Mouse (Mus musculus) ES-E14 (cell line): ENCODE data around the gene Frs3. TPM values are rescaled to one million over a fixed set of nuclear protein-coding genes. Genes with fewer than 3 reads are reported as not detected.

Experiments used
- DNase-seq: peaks from one replicate; pipeline ENCODE4 v3.0.0-alpha.2; 2013; ENCODE audit warnings: low read depth, low spot score
- H3K27ac ChIP-seq: 2 replicates; pipeline ENCODE4 v1.5.1; 2012; ENCODE audit warnings: low read depth, mild to moderate bottlenecking, low read length, moderate library complexity, mixed read lengths; ENCODE audit not compliant: poor library complexity, insufficient read depth, severe bottlenecking
- H3K36me3 ChIP-seq: 2 replicates; pipeline ENCODE4 v1.6.1; 2012; ENCODE audit warnings: mild to moderate bottlenecking, low read length, moderate library complexity, mixed read lengths; ENCODE audit not compliant: control insufficient read depth, poor library complexity, insufficient read depth, severe bottlenecking
- H3K4me1 ChIP-seq, 2 experiments: fragments of 150-350 bp in 1 of 2; sonication (generic) in 1 of 2; 2 replicates each; pipeline ENCODE4 v1.6.1; 2012; ENCODE audit warnings: low read length in 2 of 2, mild to moderate bottlenecking in 1 of 2, mixed read lengths in 1 of 2; ENCODE audit not compliant: control insufficient read depth in 2 of 2, insufficient read depth in 2 of 2, poor library complexity in 1 of 2
- H3K4me3 ChIP-seq, 2 experiments: fragments of 150-350 bp in 1 of 2; sonication (generic) in 1 of 2; 2 replicates each; pipeline ENCODE4 v1.5.1; 2012; ENCODE audit warnings: low read length in 2 of 2, low read depth in 1 of 2, mild to moderate bottlenecking in 1 of 2, mixed read lengths in 1 of 2; ENCODE audit not compliant: insufficient read depth in 1 of 2, poor library complexity in 1 of 2, severe bottlenecking in 1 of 2
- H3K9ac ChIP-seq: 2 replicates; pipeline ENCODE4 v1.6.1; 2012; ENCODE audit warnings: low read depth, mild to moderate bottlenecking, low read length, mixed read lengths; ENCODE audit not compliant: poor library complexity, insufficient read depth, severe bottlenecking
- H3K9me3 ChIP-seq: fragments of 150-350 bp; sonication (generic); 2 replicates; pipeline ENCODE4 v1.6.1; 2012; ENCODE audit warnings: low read depth, mild to moderate bottlenecking, low read length; ENCODE audit not compliant: control insufficient read depth, insufficient read depth
- CHD2 ChIP-seq: IDR thresholded peaks from 2 replicates; pipeline ENCODE4 v1.6.1; 2014; ENCODE audit warnings: mild to moderate bottlenecking, low read depth, low read length, inconsistent platforms
- HCFC1 ChIP-seq: IDR thresholded peaks from 2 replicates; pipeline ENCODE4 v1.6.1; 2012; ENCODE audit warnings: low read length, inconsistent platforms, borderline replicate concordance; ENCODE audit not compliant: insufficient read depth
- MAFK ChIP-seq: IDR thresholded peaks from 2 replicates; pipeline ENCODE4 v1.6.1; 2014; ENCODE audit warnings: mild to moderate bottlenecking, low read depth, low read length, inconsistent platforms; ENCODE audit not compliant: insufficient read depth
- ZC3H11A ChIP-seq: IDR thresholded peaks from 2 replicates; pipeline ENCODE4 v1.6.1; 2012; ENCODE audit warnings: low read depth, mild to moderate bottlenecking, inconsistent platforms, low read length, borderline replicate concordance
- ZNF384 ChIP-seq: IDR thresholded peaks from 2 replicates; pipeline ENCODE4 v1.6.1; 2012; ENCODE audit warnings: low read depth, low read length, inconsistent platforms
- in situ Hi-C, 2 experiments: fragments of 600-800 bp; cut with MboI; formaldehyde crosslinking; loops; one replicate each; pipeline ENCODE4 v1.15.1; 2025; ENCODE audit warnings: low sequenced_read_pairs in 2 of 2, inconsistent platforms in 1 of 2; ENCODE audit not compliant: unreplicated experiment in 2 of 2
- total RNA-seq: library from RNA; depleted of rRNA; stranded (reverse); fragments of 300-350 nt; gene quantifications from 2 replicates; pipeline ENCODE4 v1.2.3, GENCODE M21; 2012

The Frs3 gene
- total RNA-seq, 1 experiment, result 8.4 TPM

- H3K9me3 ChIP-seq, result no peaks in the 10 kb centered on the region
- no peak overlapping the region for H3K27ac ChIP-seq
- DNase-seq, result peak; percentile 72
- no peak overlapping the region for H3K9ac ChIP-seq
- peaks cover 2 to 14% of the 10 kb centered on the region in 2 experiments; a peak in 3 of 4 replicates for H3K4me1 ChIP-seq
- H3K36me3 ChIP-seq, result no peaks in the 10 kb centered on the region
- no peak overlapping the region for H3K4me3 ChIP-seq
- peak; percentile 48; the same call in 1 of the 2 replicates for TF ChIP-seq HCFC1
- no peak for TF ChIP-seq MAFK
- in situ Hi-C loops, result no loop called here
Observed at GRCm38 (mm10) chr17:47744746-47745368, 56.0 kb downstream of the Frs3 start.

- Histone ChIP-seq H3K4me1 (0 out of 4 replicates have a peak, but pooled peaks cover 0 to 2% of the 10 kb centered on the region in 2 experiments), H3K36me3 (no peaks in the 10 kb centered on the region), H3K9me3 (no peaks in the 10 kb centered on the region), H3K9ac (no peak overlapping the region), H3K4me3 (no peak overlapping the region), H3K27ac (no peak overlapping the region)
- in situ Hi-C loops, result no loop called here
- TF ChIP-seq HCFC1 (no peak), CHD2 (no peak), ZNF384 (no peak), MAFK (no peak), ZC3H11A (no peak)
- no peak for DNase-seq
Observed at GRCm38 (mm10) chr17:47748791-47749553, 60.1 kb downstream of the Frs3 start.

DNA sequence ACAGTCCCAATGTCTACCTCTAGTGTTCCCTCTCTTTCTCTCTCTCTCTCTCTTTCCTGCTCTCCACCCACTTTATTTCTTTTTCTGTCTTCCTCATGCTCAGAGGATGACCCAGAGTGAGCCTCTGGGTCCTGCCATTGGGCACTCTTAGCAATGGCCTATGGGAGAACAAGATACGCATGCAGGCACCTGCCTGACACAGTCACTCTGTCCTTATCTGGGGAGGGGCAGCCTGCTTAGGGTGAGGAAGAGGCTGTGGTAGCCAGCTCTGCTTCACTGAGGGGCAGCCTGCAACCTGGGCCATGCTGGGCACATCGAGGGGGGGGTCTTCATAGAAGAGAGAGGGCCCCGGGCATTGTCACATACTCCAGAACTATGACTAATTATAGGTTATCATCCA, 60.8 kb downstream of the Frs3 start:
- in situ Hi-C loops, result no loop called here
- TF ChIP-seq MAFK, result no peak
- no peak for TF ChIP-seq ZNF384
- H3K27ac ChIP-seq, result no peak overlapping the region
- H3K4me3 ChIP-seq, result no peak overlapping the region
- no peak overlapping the region for H3K9ac ChIP-seq
- no peaks in the 10 kb centered on the region for H3K4me1 ChIP-seq
- no peaks in the 10 kb centered on the region for H3K9me3 ChIP-seq
- DNase-seq, result no peak
- no peaks in the 10 kb centered on the region for H3K36me3 ChIP-seq

DNA sequence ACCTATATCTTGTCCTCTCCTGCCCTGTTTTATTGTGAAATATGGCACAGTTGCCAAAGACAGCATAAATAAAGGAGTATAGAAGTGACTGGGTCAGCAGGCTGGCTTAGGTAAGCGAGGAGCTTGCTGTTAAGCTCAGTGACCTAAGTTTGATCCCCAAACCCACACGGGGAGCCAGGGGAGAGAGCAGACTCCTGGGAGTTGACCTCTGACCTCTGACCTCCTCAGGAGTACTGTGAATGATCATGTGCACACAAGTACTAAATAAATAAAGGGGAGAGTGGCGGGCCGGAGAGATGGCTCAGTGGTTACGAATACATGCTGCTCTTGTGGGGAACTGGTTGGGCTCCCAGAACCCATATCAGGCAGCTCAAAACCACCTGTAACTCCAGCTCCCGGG, 61.3 kb downstream of the Frs3 start:
- no peak overlapping the region for H3K4me3 ChIP-seq
- no peaks in the 10 kb centered on the region for H3K4me1 ChIP-seq
- H3K9ac ChIP-seq, result no peak overlapping the region
- in situ Hi-C loops, result no loop called here
- no peak overlapping the region for H3K27ac ChIP-seq
- DNase-seq, result no peak
- TF ChIP-seq HCFC1 (no peak), ZC3H11A (no peak), ZNF384 (no peak), CHD2 (no peak), MAFK (no peak)
- H3K36me3 ChIP-seq, result no peaks in the 10 kb centered on the region
- H3K9me3 ChIP-seq, result no peaks in the 10 kb centered on the region
